Mouse (Mus musculus) brown adipose tissue, adult 24 weeks (tissue): ENCODE measurements at regions not wholly inside any gene's neighbourhood (a gene's known extent, or its start where the extent isn't known, plus 50 kb on each side); places are given as distances from the start of the nearest gene placed in this dataset.
"Not testable (repeated sequence)": the region's sequence is repeated elsewhere in the genome, so short reads cannot be mapped to it uniquely, and the experiment has no call there.

Experiments used
- H3K27ac ChIP-seq: fragments of 200-500 bp; replicated peaks from 2 replicates; pipeline ENCODE4 v1.5.1; 2012; ENCODE audit warnings: low read depth, mild to moderate bottlenecking, low read length
- H3K4me1 ChIP-seq: fragments of 200-500 bp; 2 replicates; pipeline ENCODE4 v1.6.1; 2012; ENCODE audit warnings: low read length, mixed read lengths; ENCODE audit not compliant: control insufficient read depth, insufficient read depth, insufficient read length
- H3K4me3 ChIP-seq: fragments of 200-500 bp; 2 replicates; pipeline ENCODE4 v1.5.1; 2012; ENCODE audit warnings: low read depth, mild to moderate bottlenecking, low read length, moderate library complexity; ENCODE audit not compliant: insufficient read depth

- Histone ChIP-seq H3K27ac (0 out of 2 replicates have a peak overlapping the region, but pooled peaks have one; percentile 13), H3K4me1 (no peaks in the 10 kb centered on the region), H3K4me3 (no peak overlapping the region)
Measured at GRCm38 (mm10) chr10:108111398-108111797, 50.6 kb upstream of the Ppp1r12a start.

- H3K4me1 ChIP-seq: no peaks in the 10 kb centered on the region
- no peak overlapping the region for H3K4me3 ChIP-seq
- H3K27ac ChIP-seq: 0 out of 2 replicates have a peak overlapping the region, but pooled peaks have one; percentile 13
Measured at GRCm38 (mm10) chr10:108110891-108111290, 51.1 kb upstream of the Ppp1r12a start.

- Histone ChIP-seq H3K4me3 (no peak overlapping the region), H3K27ac (no peak overlapping the region), H3K4me1 (no peaks in the 10 kb centered on the region)
Measured at GRCm38 (mm10) chr10:108110197-108110596, 51.8 kb upstream of the Ppp1r12a start.

- H3K4me3 ChIP-seq, H3K27ac ChIP-seq, H3K4me1 ChIP-seq: not testable (repeated sequence)
Measured at GRCm38 (mm10) chr10:108108500-108108899, 53.5 kb upstream of the Ppp1r12a start.

GRCm38 (mm10) chr10:108101521-108101920 is 60.5 kb upstream of the Ppp1r12a start:
- H3K4me3 ChIP-seq: no peak overlapping the region
- no peak overlapping the region for H3K27ac ChIP-seq
- H3K4me1 ChIP-seq: no peaks in the 10 kb centered on the region

- peaks cover 4% of the 10 kb centered on the region; the same call in 1 of the 2 replicates for H3K4me1 ChIP-seq
- no peak overlapping the region for H3K4me3 ChIP-seq
- H3K27ac ChIP-seq: no peak overlapping the region
Measured at GRCm38 (mm10) chr10:108093043-108093442, 69.0 kb upstream of the Ppp1r12a start.

GRCm38 (mm10) chr10:108089375-108089981 is 72.5 kb upstream of the Ppp1r12a start:
- H3K27ac ChIP-seq: peak overlapping the region; percentile 80
- peaks cover 4% of the 10 kb centered on the region; the same call in 1 of the 2 replicates for H3K4me1 ChIP-seq
- H3K4me3 ChIP-seq: no peak overlapping the region

- Histone ChIP-seq H3K4me1 (peaks cover 4% of the 10 kb centered on the region; the same call in 1 of the 2 replicates), H3K4me3 (no peak overlapping the region), H3K27ac (peak overlapping the region; percentile 80)
Measured at GRCm38 (mm10) chr10:108088883-108089282, 73.1 kb upstream of the Ppp1r12a start.

- Histone ChIP-seq H3K4me1 (peaks cover 4% of the 10 kb centered on the region; the same call in 1 of the 2 replicates), H3K4me3 (no peak overlapping the region), H3K27ac (no peak overlapping the region)
Measured at GRCm38 (mm10) chr10:108088209-108088608, 73.8 kb upstream of the Ppp1r12a start.

- Histone ChIP-seq H3K4me3 (no peak overlapping the region), H3K4me1 (no peaks in the 10 kb centered on the region), H3K27ac (no peak overlapping the region)
Measured at GRCm38 (mm10) chr10:108083220-108083619, 78.8 kb upstream of the Ppp1r12a start.

GRCm38 (mm10) chr10:108075144-108075543 is 86.8 kb upstream of the Ppp1r12a start:
- H3K4me3 ChIP-seq: no peak overlapping the region
- H3K27ac ChIP-seq: no peak overlapping the region
- no peaks in the 10 kb centered on the region for H3K4me1 ChIP-seq

- H3K27ac ChIP-seq: no peak overlapping the region
- H3K4me3 ChIP-seq: no peak overlapping the region
- H3K4me1 ChIP-seq: no peaks in the 10 kb centered on the region
Measured at GRCm38 (mm10) chr10:108073828-108074227, 88.2 kb upstream of the Ppp1r12a start.

GRCm38 (mm10) chr10:108072211-108072610 is 89.8 kb upstream of the Ppp1r12a start:
- no peaks in the 10 kb centered on the region for H3K4me1 ChIP-seq

GRCm38 (mm10) chr10:108071424-108071823 is 90.6 kb upstream of the Ppp1r12a start:
- no peaks in the 10 kb centered on the region for H3K4me1 ChIP-seq
- H3K4me3 ChIP-seq: no peak overlapping the region
- H3K27ac ChIP-seq: no peak overlapping the region

More at GRCm38 (mm10) chr10:108072211-108072610, 89.8 kb upstream of the Ppp1r12a start:
- no peak overlapping the region for H3K4me3 ChIP-seq
- H3K27ac ChIP-seq: no peak overlapping the region

GRCm38 (mm10) chr10:108067723-108068122 is 94.3 kb upstream of the Ppp1r12a start:
- Histone ChIP-seq H3K27ac (no peak overlapping the region), H3K4me3 (no peak overlapping the region), H3K4me1 (no peaks in the 10 kb centered on the region)

GRCm38 (mm10) chr10:108066241-108066640 is 95.8 kb upstream of the Ppp1r12a start:
- no peak overlapping the region for H3K4me3 ChIP-seq
- no peaks in the 10 kb centered on the region for H3K4me1 ChIP-seq
- no peak overlapping the region for H3K27ac ChIP-seq
